Mouse (Mus musculus): ENCODE results near the gene Eya4.

Gene Eya4

DNA sequence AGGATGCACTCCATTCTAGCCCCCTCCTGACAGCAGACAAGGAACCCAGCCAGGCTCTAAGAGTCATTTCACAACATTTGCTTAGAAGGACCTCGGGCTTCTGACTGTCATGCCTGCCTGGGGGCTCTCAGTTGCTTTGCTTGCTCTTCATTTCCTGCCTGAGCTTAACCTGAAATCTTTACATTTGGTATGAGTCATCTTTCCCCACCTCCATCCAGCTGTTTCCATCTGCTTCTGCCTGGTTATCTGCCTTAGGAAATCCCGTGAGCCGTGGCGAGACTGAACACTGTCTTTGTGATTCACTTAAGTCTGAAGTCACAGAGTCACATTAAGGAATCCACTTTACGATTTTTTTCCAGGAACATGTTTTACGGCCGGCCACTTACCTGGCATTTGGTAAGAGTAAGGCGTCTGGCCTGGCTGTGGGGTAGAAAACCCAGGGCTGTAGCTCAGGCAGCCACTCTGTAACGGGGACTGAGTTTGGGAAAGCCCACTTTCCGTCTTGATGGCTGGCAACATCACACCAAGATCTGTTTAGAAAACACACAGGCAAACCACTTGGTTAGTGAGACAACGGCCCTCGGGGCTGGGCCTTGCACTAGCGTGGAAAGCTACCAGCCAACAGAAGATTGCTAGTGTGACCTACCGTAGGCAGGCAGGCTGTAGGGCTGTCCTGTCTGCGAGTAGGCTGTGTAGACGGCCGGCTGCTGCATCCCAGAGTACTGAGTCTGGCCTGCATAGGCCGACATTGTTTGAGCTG is 193.5 kb downstream of the Eya4 start:
- no peak for DNase-seq (ENCODE audit: low spot score in 2 of 2)

DNA sequence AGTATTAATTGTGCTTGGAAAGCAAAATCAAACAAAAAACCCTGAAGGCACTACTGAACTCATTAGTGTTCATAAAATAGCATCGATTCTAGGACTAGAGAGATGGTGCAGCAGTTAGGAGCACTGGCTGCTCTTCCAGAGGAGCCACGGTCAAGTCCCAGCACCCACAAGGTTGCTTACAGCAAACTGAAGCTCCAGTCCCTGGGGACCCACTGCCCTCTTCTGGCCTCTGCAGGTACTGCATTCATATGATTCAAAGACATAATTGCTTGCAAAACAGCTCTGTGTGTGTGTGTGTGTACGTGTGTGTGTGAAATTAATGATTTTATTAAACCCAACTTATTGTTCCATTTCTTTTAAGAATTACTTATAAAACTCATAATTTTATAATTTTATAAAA is 200.2 kb downstream of the Eya4 start:
- no peak for DNase-seq (ENCODE audit: low spot score in 2 of 2)

GRCm38 (mm10) chr10:23144616-23145015 is 206.0 kb downstream of the Eya4 start:
- DNase-seq (ENCODE audit: low spot score in 2 of 2) = no peak

DNA sequence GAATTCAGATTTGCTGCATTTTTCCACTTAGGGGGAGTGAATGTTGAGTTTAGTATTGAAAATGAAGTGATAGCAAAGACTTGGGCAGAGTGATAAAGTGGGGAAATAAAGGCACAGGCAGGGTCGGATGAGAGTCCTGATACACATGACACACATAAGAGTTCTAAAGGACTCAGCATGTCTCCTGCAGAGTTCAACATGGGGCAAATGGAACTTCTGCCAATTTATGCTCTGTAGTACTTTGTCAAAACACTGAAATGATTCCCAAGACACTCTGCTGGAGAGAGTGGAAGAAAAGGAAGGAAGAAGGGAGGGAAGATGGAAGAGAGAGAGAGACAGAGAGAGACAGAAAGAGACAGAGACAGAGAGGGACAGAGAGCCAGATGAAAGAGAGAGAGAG is 222.6 kb downstream of the Eya4 start:
- no peak for DNase-seq (ENCODE audit: low spot score in 2 of 2)

DNA sequence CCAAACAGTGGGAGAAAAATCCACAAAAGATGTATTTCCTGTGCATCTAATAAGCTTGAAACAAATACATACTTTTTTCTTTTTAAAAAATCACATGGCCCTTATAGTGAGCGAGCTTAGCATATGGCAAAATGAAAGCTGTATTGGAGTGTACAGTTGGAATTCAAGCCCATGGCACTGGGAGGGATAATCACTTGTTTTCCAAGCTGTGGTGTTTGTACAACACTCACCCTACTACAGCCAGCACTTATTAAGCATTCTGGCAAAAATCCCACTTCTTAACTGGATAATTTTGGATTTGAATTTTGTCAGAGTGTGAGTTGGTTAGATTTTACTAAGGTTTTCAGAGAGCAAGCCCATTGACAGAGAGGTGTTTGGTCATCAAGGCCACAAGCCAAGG is 223.4 kb downstream of the Eya4 start:
- DNase-seq (ENCODE audit: low spot score in 2 of 2) = no peak

- DNase-seq (ENCODE audit: low spot score in 2 of 2) = no peak
These were observed 224.1 kb downstream of the Eya4 start for GRCm38 (mm10) chr10:23126529-23126928.

DNA sequence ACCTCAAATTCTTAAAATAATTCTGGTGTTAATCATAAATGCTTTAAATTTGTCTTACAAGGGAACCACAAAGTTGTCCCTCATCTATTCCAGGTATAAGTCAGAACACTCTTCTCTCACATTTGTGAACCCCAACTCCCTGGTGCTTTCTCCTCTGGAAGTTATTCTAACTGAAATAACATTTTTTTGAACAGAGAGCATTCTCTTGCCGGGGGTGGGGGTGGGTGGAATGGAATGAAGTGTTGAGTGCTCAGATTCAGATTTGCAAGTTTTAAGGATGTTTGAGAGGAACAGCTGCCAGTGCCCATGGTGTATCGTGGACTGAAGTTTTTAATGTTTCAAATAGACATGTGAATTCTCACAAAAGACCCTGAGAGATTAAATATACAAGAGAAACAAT is 230.1 kb downstream of the Eya4 start:
- no peak for DNase-seq (ENCODE audit: low spot score in 2 of 2)

- peak; percentile 30 to 77 for DNase-seq (ENCODE audit: low spot score in 2 of 2)
These were observed 233.7 kb downstream of the Eya4 start for GRCm38 (mm10) chr10:23116786-23117410.

GRCm38 (mm10) chr10:23116063-23116462 is 234.5 kb downstream of the Eya4 start:
- no peak for DNase-seq (ENCODE audit: low spot score in 2 of 2)

- no peak for DNase-seq (ENCODE audit: low spot score in 2 of 2)
These were observed 235.3 kb downstream of the Eya4 start for GRCm38 (mm10) chr10:23115321-23115720.

DNA sequence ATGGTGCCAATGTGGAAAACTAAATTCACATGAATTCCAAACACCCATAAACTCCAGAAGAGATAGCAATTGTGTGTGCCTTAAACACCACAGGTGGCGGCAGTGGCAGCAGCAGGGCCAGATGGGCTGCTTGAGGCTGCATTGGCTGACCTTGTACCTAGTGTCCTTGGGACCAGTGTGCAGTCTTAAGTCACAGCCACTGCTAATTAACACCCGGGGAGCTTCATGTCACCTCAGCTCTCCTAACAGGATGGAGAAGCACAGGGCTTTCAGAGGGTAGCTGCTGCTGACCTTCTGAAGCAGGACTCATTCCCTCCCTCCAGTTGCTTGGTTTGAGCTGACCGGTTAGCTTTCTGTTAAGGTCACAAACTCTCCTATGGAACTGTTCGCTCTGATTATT is 242.5 kb downstream of the Eya4 start:
- DNase-seq (ENCODE audit: low spot score in 2 of 2) = no peak

- no peak for DNase-seq (ENCODE audit: low spot score in 2 of 2)
These were observed 258.1 kb downstream of the Eya4 start for GRCm38 (mm10) chr10:23092517-23092916.

DNA sequence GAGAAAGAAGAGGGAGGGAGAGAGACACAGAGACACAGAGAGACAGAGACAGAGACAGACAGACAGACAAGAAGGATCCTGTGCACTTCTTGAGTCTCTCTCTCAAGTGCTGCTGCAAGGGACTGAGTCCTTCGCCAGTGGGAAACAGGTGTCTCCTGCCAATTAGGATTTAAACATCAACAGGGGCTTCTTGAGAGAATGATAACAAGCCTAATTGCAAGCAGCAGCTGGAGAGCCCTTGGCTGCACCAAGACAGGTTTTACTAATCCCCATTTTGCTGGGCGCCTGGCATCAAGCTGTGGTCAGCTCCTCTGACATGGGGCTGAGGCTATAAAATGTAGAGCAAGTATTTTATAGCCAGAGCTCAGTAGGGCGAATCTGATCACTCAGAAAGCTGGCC is 259.0 kb downstream of the Eya4 start:
- no peak for DNase-seq (ENCODE audit: low spot score in 2 of 2)

GRCm38 (mm10) chr10:23090323-23090722 is 260.3 kb downstream of the Eya4 start:
- DNase-seq (ENCODE audit: low spot score in 2 of 2) = no peak

- DNase-seq (ENCODE audit: low spot score in 2 of 2) = no peak
These were observed 261.3 kb downstream of the Eya4 start for GRCm38 (mm10) chr10:23089271-23089670.

GRCm38 (mm10) chr10:23088764-23089163 is 261.8 kb downstream of the Eya4 start:
- no peak for DNase-seq (ENCODE audit: low spot score in 2 of 2)

GRCm38 (mm10) chr10:23086352-23087215 is 264.0 kb downstream of the Eya4 start:
- peak in 1 of 2 experiments; percentile 67 for DNase-seq (ENCODE audit: low spot score in 2 of 2)

GRCm38 (mm10) chr10:23081548-23081828 is 269.1 kb downstream of the Eya4 start:
- DNase-seq (ENCODE audit: low spot score in 2 of 2) = no peak

DNA sequence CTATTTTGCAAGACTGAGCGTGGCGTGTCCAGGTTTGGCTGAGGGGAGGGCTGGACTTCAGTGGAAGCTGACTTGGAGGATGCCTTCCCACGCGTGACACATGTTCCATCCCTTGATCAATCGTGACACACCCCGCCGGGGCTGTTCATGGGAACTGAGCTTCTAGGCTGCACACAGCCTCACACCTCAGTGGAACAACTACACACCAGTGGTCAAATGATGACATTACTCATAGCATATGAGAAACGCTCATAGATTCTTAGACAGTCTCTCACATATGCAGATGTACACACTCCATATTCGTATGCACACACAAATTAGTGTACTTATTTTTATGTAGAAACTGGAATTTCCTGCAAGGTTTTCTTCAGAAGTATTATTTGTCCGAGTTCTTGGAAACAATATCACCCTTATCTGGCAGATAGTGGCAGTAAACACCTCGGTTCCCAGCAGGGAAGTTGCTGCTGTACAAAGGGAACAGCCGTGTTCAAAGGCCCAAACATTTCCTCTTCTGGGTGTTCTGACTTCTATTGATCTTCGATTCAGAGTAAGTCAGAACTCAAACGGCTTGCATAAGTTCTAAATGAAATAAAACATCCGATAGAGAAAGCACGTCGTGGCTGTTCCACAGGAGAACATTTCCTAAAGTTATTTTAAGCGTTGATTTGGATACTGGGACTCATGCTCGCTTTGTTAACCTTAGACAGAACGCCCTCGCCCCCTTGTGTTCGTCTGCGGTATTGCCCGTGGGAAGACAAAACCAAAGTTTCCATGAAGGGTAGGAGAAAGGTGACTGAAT is 269.6 kb downstream of the Eya4 start:
- DNase-seq (ENCODE audit: low spot score in 2 of 2) = peak; percentile 73 to 89

GRCm38 (mm10) chr10:23076691-23077385 is 273.7 kb downstream of the Eya4 start:
- peak; percentile 36 to 64 for DNase-seq (ENCODE audit: low spot score in 2 of 2)

DNA sequence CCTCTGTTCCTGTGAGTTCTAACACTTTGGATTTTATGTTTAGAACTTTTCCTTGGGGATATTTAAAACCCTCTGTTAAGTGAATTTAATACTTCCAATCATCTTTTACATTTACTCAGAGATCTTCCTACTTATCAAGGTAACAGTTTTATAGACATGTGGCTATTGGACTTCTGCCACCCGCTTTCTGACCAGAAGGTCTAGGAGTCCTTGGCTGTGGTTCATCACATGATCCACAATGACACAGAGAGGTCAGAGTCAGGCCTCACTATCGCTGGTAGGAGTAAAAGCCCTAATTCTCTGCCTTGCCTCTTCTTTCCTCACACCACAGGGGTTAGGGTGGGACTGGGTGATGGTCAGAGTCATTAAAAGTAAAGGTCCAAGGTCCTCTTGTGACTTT is 277.2 kb downstream of the Eya4 start:
- no peak for DNase-seq (ENCODE audit: low spot score in 2 of 2)

All from urinary bladder, postnatal 4 days (tissue).